Mouse (Mus musculus) c-Kit-negative CD71-positive TER-119-positive erythroid progenitor cells, embryonic 14.5 days (primary cell): ENCODE results near the gene Klc1.

ENCODE experiments used
- DNase-seq: peaks from one replicate; pipeline ENCODE4 v3.0.0-alpha.2; 2013; ENCODE audit warnings: low read depth, low spot score

Klc1 gene

GRCm38 (mm10) chr12:111743981-111744423 lies 14.6 kb upstream of the Klc1 start:
- DNase-seq = no peak

- no peak for DNase-seq
Observed at GRCm38 (mm10) chr12:111745274-111745673, 13.4 kb upstream of the Klc1 start.

GRCm38 (mm10) chr12:111746091-111746490 lies 12.6 kb upstream of the Klc1 start:
- DNase-seq = no peak

GRCm38 (mm10) chr12:111747421-111747820 lies 11.2 kb upstream of the Klc1 start:
- DNase-seq = no peak

DNA sequence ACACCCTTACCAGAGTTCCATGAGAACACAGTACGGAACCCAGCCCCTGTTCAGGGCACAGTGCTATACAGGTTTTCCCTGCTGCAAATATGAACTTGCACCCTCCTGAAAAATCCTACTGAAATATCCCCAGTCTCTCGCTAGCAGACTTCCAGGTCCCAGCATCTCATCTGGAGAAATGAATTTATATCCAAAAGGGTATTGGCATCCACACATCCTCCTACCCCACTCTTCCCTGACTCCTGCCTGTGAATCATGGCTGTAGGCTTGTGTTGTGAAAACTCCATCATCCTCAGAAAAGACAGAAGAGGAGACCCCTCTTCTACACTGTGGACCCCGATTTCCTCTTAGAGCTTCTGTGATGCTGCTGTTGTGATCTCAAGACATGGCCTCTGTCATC lies 7.9 kb upstream of the Klc1 start:
- no peak for DNase-seq

DNA sequence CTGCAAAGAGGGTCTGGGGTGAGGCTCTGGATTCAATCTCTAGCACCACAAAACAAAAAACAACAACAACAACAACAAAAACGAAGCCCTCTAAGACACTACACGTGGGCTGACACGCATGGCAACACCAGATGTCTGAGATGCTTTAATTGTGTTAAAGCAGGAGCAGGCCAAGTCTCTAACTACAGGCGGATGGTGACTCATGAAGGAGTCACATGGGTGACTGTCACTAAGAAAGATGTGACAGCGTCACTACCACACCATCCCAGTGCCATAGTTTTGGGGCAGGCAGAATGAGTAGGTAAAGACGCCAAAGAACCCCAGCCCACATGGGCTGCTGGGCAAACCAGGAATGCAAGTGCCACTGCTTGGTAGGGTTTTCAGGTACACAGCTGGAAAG lies 6.2 kb upstream of the Klc1 start:
- DNase-seq = no peak

- no peak for DNase-seq
Observed at GRCm38 (mm10) chr12:111753347-111753746, 5.3 kb upstream of the Klc1 start.

GRCm38 (mm10) chr12:111754710-111755109 lies 3.9 kb upstream of the Klc1 start:
- no peak for DNase-seq

- DNase-seq = no peak
Observed at GRCm38 (mm10) chr12:111755231-111755630, 3.4 kb upstream of the Klc1 start.

DNA sequence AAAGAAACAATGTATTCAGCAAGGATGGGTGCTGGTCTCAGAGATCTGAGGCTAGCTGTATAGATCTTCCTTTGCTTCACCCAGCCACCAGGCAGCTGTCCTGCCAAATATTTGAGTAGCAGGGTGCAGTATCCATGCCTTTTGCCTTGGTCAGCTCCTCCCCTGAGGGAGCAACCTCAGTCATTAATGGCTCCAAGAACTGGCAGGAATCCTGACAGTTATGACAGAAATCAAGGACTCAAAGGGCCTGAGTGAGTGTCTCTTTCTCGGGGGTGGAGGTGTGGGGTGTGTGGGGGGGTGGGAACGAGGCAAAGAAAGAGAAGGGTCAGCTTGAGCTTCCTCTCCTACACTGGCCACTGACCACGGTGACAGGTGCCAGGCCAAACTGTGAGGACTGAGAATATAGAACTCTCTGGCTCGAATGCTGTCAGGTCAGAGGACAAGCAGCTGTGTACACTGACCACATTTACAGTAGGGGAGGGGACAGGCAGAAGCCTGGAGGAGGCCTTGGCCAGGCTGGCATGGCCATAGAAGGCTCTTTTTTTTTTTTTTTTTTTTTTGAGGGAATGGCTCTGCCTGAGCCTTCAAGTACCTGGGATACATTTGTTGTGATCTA lies 2.5 kb upstream of the Klc1 start:
- DNase-seq = no peak

DNA sequence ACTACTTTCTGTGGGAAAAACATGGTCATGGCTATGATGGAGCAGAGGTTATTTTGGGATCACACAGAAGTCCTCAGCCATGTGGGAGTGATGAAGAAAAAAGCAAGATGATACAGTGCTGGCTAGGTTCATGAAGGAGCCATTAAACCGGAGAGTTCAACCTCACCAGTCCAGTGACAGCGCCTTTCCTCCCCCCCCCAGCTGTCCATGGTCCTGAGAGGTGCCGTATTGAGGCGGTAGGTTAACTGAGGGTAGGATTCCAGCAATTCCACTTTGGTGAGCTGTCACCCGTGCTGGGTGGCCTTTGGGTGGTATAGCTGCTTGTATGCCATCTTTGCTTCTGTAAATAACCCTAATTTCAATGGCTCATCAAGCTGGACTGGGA lies 2.0 kb upstream of the Klc1 start:
- DNase-seq = no peak

GRCm38 (mm10) chr12:111757561-111758325 lies 906 bp upstream of the Klc1 start:
- DNase-seq = no peak

DNA sequence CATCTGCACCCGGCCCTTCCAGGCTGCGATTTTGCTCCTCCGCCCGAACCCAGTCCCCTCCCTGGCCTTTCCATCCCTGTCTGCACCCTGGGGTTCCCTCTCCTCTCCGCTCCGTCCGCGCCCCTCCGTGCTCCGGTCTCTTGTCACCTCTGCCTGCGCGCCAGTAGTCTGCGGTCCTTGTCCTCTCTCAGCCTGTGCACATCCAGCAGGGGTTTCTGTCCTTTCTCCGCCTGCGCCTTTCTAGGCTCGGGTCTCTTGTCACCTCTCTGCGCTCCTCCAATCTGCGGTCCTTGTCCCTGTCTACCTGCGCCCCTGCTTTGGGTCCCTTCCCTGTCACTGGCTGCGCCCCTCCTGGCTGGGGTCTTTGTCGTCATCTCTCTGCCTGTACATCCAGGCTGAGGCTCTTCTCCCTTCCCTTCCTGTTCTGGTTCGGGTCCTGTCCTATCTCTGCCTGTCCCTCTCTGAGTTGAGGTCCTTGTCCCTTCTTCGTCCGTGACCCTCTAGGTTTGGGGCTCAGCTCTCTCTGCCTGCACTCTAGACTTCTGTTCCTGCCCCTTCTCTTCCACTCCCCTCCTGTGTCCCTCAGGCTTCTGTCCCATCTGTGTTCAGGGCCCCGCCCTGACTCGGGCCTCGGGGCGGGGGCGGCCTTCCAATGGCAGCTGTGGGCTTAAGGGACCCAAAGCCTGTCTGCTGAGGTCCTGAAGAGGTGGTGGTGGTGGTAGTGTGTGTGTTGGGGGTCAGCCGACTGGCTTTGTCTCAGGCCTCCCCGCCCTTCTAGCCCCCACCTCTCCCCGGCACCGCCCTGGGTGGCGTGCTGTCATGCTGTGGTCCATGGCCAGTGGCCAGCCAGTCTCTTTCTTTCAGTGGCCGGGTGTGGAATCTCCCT lies 770 bp downstream of the Klc1 start:
- DNase-seq = no peak

DNA sequence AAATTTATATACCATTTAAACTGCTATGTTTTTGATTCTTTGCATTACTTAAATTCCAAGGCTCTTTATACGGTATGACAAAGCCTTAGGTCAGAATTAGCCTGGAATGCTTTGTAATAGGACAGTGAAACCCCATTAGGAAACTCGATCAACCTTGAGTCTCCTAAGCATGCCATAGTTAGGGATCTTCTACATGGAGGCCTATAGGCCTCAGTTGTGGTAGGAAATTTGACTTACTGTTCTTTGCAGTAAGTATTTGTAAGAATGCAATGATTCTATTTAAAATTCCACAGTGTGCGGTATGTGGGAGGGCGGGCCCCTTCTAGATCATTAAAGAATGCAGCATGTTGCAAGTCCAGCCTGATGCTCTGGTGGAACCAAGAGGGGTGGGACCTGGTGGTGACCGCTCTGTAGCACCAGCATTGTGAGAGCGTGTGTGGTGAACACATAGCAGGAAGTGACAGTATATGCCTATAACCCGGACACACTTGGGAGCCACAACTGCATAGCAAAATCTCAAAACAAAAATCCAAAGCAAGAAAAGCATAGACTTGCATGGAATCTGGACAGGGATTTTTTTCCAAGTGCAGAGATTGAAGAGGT lies 1.8 kb downstream of the Klc1 start:
- DNase-seq = no peak

GRCm38 (mm10) chr12:111762620-111763280 lies 4.1 kb downstream of the Klc1 start:
- no peak for DNase-seq

DNA sequence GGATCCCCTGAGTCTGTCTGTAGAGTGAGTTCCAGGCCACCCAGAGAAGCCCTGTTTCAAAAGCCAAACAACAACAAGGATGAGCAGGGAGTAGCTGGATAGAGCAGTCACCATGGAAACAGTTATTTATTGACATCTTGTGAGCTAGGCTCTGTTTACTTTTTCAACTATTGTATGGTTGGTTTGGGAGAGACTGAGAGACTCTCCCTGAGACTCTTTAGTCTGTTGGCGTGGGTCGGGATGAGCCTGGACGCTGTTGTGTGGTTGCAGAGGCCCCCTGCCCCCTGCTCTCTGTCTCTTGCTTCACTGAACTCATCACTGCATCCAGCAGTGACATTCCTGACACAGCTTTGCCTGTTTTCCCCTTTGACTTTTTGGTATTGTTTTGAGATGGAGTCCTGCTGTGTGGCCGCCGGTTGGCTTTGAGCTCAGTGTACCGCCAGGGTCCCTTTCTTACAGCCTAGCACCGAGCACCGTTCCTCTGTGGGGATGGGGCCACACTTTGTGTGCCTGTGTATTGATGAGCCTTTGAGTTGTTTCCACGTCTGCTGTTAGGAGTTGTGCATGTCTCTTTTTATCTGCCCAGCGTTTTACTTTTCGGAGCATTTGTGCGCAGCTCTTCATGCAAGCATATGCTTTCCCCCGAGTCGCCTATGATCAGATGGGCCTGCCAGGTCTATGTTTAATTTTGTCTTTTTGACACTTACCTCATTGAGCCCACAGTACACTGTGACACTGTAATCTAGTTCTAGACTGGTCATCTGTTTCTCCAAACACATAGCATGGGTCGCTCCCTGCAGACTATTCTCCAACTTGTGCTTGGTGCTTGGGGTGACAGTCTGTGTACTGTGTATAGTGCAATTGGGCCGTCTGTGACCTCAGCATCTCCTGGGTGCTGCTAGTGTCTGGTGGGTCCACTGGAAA lies 7.9 kb downstream of the Klc1 start:
- DNase-seq = no peak

DNA sequence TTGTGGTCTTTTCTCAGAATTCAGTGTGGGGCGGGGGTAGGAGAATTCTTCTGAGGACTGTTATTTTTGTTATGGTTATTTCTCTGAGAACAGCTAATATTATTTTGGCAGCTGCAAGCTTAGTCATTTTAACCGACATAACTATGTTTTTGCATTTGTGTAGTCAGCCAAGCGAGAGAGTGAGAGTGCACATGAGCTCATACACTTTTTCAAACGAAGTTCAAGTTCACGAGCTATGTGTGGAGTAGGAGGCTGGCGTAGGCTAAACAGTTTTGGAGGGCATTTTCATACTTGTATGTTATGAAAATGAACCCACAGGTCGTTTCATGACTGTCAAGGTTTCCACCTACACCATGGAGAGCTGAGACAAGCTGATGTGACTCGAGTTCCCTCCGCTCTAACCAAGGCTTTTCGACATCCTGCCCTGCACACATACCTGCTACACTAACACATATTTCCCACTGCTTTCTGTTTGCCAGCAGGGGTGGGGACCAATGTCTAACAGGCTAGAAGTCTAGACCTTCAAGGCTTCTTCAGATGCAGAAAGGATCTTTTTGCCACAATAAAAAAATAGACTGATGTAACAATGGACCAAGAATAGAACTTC lies 9.8 kb downstream of the Klc1 start:
- no peak for DNase-seq

DNA sequence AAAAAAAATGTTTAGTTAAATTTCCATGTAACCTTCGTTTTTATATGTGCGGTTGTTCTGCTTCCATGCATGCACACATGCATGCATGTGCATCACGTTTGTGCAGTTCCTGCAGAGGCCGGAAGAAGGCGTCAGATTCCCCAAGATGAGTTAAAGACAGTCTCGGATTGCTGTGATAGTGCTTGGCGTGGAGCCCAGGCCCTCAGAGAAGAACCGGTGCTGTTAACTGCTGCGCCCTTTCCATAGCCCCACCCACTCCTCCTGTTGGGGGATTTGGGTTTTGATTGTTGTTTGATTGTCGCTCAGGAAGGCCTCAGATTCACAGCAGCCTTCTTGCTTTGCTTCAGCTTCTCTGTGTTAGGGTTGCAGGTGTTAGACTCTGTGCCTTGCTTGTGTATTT lies 10.7 kb downstream of the Klc1 start:
- no peak for DNase-seq

GRCm38 (mm10) chr12:111769816-111770577 lies 11.3 kb downstream of the Klc1 start:
- no peak for DNase-seq
